8 mouse cellular contexts compared by ENCODE assay signal in genomic region chr17:24686514-24686913, GRCm38 (mm10). TPM values are rescaled to one million over a fixed set of nuclear protein-coding genes. Genes with fewer than 3 reads are reported as not detected.
DNase-seq lines count a peak whose midpoint lies in the region; ATAC-seq and TF ChIP-seq lines count a peak whose summit lies in the region.

No protein-coding gene starts in this region.

- ATAC-seq in G1E (ENCODE audit: extremely low read depth, insufficient number of reproducible peaks, low FRiP score, poor library complexity, severe bottlenecking) = no peak
- ATAC-seq in forebrain, embryonic 14.5 days = no peak
- ATAC-seq in kidney, embryonic 16.5 days (ENCODE audit: low FRiP score, low TSS enrichment) = no peak

- DNase-seq in B cell, adult 2 months = peak; percentile 72 to 78
- no peak for DNase-seq in G1E (ENCODE audit: low spot score)
- DNase-seq in forebrain, embryonic 14.5 days (ENCODE audit: low spot score) = no peak
- peak; percentile 44 to 60 for DNase-seq in lung, postnatal 4 days
- DNase-seq in thymus, postnatal 14 days = peak; percentile 59
- DNase-seq in left cerebral cortex, adult 8-10 months (ENCODE audit: low spot score in 2 of 2) = no peak
- no peak for DNase-seq in urinary bladder, adult 2 months (ENCODE audit: low spot score)

- TF ChIP-seq CTCF in G1E (IDR thresholded peaks at IDR 0.05; ENCODE audit: low read depth, low read length) = no peak

- peaks cover 10% of the 10 kb centered on the region for H3K36me3 ChIP-seq in G1E (replicated peaks)
- H3K36me3 ChIP-seq in forebrain, embryonic 14.5 days (ENCODE audit: control insufficient read depth, insufficient read depth, low read length) = peaks cover 12% of the 10 kb centered on the region
- H3K36me3 ChIP-seq in kidney, embryonic 16.5 days (ENCODE audit: insufficient read depth, low read length) = peaks cover 4% of the 10 kb centered on the region; the same call in 1 of the 2 replicates

- H3K27me3 ChIP-seq in G1E (ENCODE audit: insufficient read depth, low read length) = peaks cover 30% of the 10 kb centered on the region
- peaks cover 19% of the 10 kb centered on the region for H3K27me3 ChIP-seq in forebrain, embryonic 14.5 days (replicated peaks; ENCODE audit: control insufficient read depth, insufficient read depth, low read length)
- H3K27me3 ChIP-seq in kidney, embryonic 16.5 days (ENCODE audit: insufficient read depth, low read length) = peaks cover 42% of the 10 kb centered on the region

- no peak overlapping the region for H3K27ac ChIP-seq in forebrain, embryonic 14.5 days (ENCODE audit: low read depth, low read length)
- no peak overlapping the region for H3K27ac ChIP-seq in kidney, embryonic 16.5 days (ENCODE audit: low read length)

- H3K9me3 ChIP-seq in G1E (replicated peaks) = no peaks in the 10 kb centered on the region
- H3K9me3 ChIP-seq in forebrain, embryonic 14.5 days (replicated peaks; ENCODE audit: control insufficient read depth, low read length) = no peaks in the 10 kb centered on the region
- no peaks in the 10 kb centered on the region for H3K9me3 ChIP-seq in kidney, embryonic 16.5 days (ENCODE audit: low read length)

- no peak overlapping the region for H3K9ac ChIP-seq in forebrain, embryonic 14.5 days (ENCODE audit: low read length)
- no peak overlapping the region for H3K9ac ChIP-seq in kidney, embryonic 16.5 days (replicated peaks; ENCODE audit: low read length)

- 33% methylated on average over 16 of the region's 16 CpGs for WGBS in forebrain, embryonic 14.5 days
- 29% methylated on average over 16 of the region's 16 CpGs for WGBS in kidney, embryonic 16.5 days

- H3K4me1 ChIP-seq in G1E (ENCODE audit: insufficient read depth, low read depth, low read length) = peaks cover 36% of the 10 kb centered on the region
- H3K4me1 ChIP-seq in forebrain, embryonic 14.5 days (ENCODE audit: control insufficient read depth, insufficient read depth, low read length) = peaks cover 3% of the 10 kb centered on the region
- H3K4me1 ChIP-seq in kidney, embryonic 16.5 days (ENCODE audit: insufficient read depth, low read length) = peaks cover 18% of the 10 kb centered on the region

- peak overlapping the region; percentile 28; the same call in 1 of the 2 replicates for H3K4me3 ChIP-seq in G1E (ENCODE audit: low read depth, low read length)
- peak overlapping the region; percentile 2; the same call in 1 of the 2 replicates for H3K4me3 ChIP-seq in forebrain, embryonic 14.5 days (ENCODE audit: low read depth, low read length)
- H3K4me3 ChIP-seq in kidney, embryonic 16.5 days (ENCODE audit: low read length) = no peak overlapping the region

- peak overlapping the region; percentile 12; the same call in 1 of the 2 replicates for H3K4me2 ChIP-seq in forebrain, embryonic 14.5 days (ENCODE audit: low read length)
- peak overlapping the region; percentile 16 for H3K4me2 ChIP-seq in kidney, embryonic 16.5 days (replicated peaks; ENCODE audit: low read depth, low read length)

RNA-seq across cellular contexts. Expression of gene Syngr3, which starts 3.2 kb away (rescaled TPM):
- total RNA-seq in G1E (2014; fragmentation: Nextera tagmentation) (not detected in 2 replicates), G1E (2017) (0.17 TPM in 1 of 2 replicates, not detected in the other)
- 0.08 and 0.12 TPM in 2 replicates for polyA plus RNA-seq in G1E (2012)
- polyA plus RNA-seq in forebrain, embryonic 14.5 days (2014; fragmentation: Nextera tagmentation; extraction: Ambion mirVana) = 105 and 136 TPM in 2 replicates
- 2.3 and 2.9 TPM in 2 replicates for polyA plus RNA-seq in kidney, embryonic 16.5 days (2015; fragmentation: Nextera tagmentation; extraction: Ambion mirVana)
- 100 to 1,000 TPM; 163 to 176 (median 164) TPM for total RNA-seq in left cerebral cortex, adult 8-10 months (2022)
- 0.58 and 0.62 TPM in 2 replicates for polyA plus RNA-seq in urinary bladder, adult 2 months (2012; rRNA removed)

RNA-seq across cellular contexts. Expression of gene Gfer, which starts 9.4 kb away (rescaled TPM):
- total RNA-seq in G1E (2014; fragmentation: Nextera tagmentation) (10.5 and 15.7 TPM in 2 replicates), G1E (2017) (34.1 and 46.4 TPM in 2 replicates)
- 149 and 184 TPM in 2 replicates for polyA plus RNA-seq in G1E (2012)
- 36.5 and 37.7 TPM in 2 replicates for polyA plus RNA-seq in forebrain, embryonic 14.5 days (2014; fragmentation: Nextera tagmentation; extraction: Ambion mirVana)
- 44.4 and 45.3 TPM in 2 replicates for polyA plus RNA-seq in kidney, embryonic 16.5 days (2015; fragmentation: Nextera tagmentation; extraction: Ambion mirVana)
- 10 to 100 TPM; 17.6 to 19.2 (median 18.0) TPM for total RNA-seq in left cerebral cortex, adult 8-10 months (2022)
- polyA plus RNA-seq in urinary bladder, adult 2 months (2012; rRNA removed) = 21.0 and 23.7 TPM in 2 replicates

RNA-seq across cellular contexts. Expression of gene Noxo1, which starts 9.5 kb away (rescaled TPM):
- total RNA-seq in G1E (2014; fragmentation: Nextera tagmentation) (1.4 TPM in 1 of 2 replicates, not detected in the other), G1E (2017) (1.0 and 1.1 TPM in 2 replicates)
- polyA plus RNA-seq in G1E (2012) = 0.72 and 0.87 TPM in 2 replicates
- polyA plus RNA-seq in forebrain, embryonic 14.5 days (2014; fragmentation: Nextera tagmentation; extraction: Ambion mirVana) = 2.2 and 2.4 TPM in 2 replicates
- 1.9 and 2.7 TPM in 2 replicates for polyA plus RNA-seq in kidney, embryonic 16.5 days (2015; fragmentation: Nextera tagmentation; extraction: Ambion mirVana)
- 1 to 10 TPM; 2.8 to 5.9 (median 3.0) TPM for total RNA-seq in left cerebral cortex, adult 8-10 months (2022)
- 7.6 and 10.7 TPM in 2 replicates for polyA plus RNA-seq in urinary bladder, adult 2 months (2012; rRNA removed)

RNA-seq across cellular contexts. Expression of gene Zfp598, which starts 17.0 kb away (rescaled TPM):
- total RNA-seq in G1E (2014; fragmentation: Nextera tagmentation) (55.9 and 59.1 TPM in 2 replicates), G1E (2017) (11.2 and 12.0 TPM in 2 replicates)
- 86.4 and 99.2 TPM in 2 replicates for polyA plus RNA-seq in G1E (2012)
- polyA plus RNA-seq in forebrain, embryonic 14.5 days (2014; fragmentation: Nextera tagmentation; extraction: Ambion mirVana) = 14.9 and 19.7 TPM in 2 replicates
- polyA plus RNA-seq in kidney, embryonic 16.5 days (2015; fragmentation: Nextera tagmentation; extraction: Ambion mirVana) = 19.7 and 22.7 TPM in 2 replicates
- 10 to 100 TPM; 30.4 to 40.9 (median 36.1) TPM for total RNA-seq in left cerebral cortex, adult 8-10 months (2022)
- polyA plus RNA-seq in urinary bladder, adult 2 months (2012; rRNA removed) = 42.9 and 54.2 TPM in 2 replicates

RNA-seq across cellular contexts. Expression of gene Tbl3, which starts 20.9 kb away (rescaled TPM):
- total RNA-seq in G1E (2014; fragmentation: Nextera tagmentation) (9.2 and 17.8 TPM in 2 replicates), G1E (2017) (27.7 and 34.0 TPM in 2 replicates)
- 15.6 and 25.2 TPM in 2 replicates for polyA plus RNA-seq in G1E (2012)
- 85.3 and 86.1 TPM in 2 replicates for polyA plus RNA-seq in forebrain, embryonic 14.5 days (2014; fragmentation: Nextera tagmentation; extraction: Ambion mirVana)
- polyA plus RNA-seq in kidney, embryonic 16.5 days (2015; fragmentation: Nextera tagmentation; extraction: Ambion mirVana) = 92.1 and 107 TPM in 2 replicates
- 10 to 100 TPM; 23.4 to 29.7 (median 25.6) TPM for total RNA-seq in left cerebral cortex, adult 8-10 months (2022)
- 31.4 and 34.8 TPM in 2 replicates for polyA plus RNA-seq in urinary bladder, adult 2 months (2012; rRNA removed)

Comparison
In these comparisons a context has a peak if more than half of its experiments do, and no peak if none do; other contexts are left out.
1. DNase-seq: peak in B cell, adult 2 months (2 of 2), lung, postnatal 4 days (2 of 2) and thymus, postnatal 14 days (single experiment); none in G1E (single experiment), forebrain, embryonic 14.5 days (single experiment), left cerebral cortex, adult 8-10 months (0 of 2) and urinary bladder, adult 2 months (single experiment).
2. RNA of gene Syngr3, which starts 3.2 kb away (polyA plus RNA-seq): 105 to 136 TPM in forebrain, embryonic 14.5 days; 2.3 to 2.9 TPM in kidney, embryonic 16.5 days, 0.58 to 0.62 TPM in urinary bladder, adult 2 months and 0.08 to 0.12 TPM in G1E; every median in the first group is over 10 times any median in the second.